Mouse (Mus musculus): ENCODE results near the gene Cyld. TPM values are rescaled to one million over a fixed set of nuclear protein-coding genes. Genes with fewer than 3 reads are reported as not detected.
A peak's percentile ranks its signal among the peaks of the same experiment; 100 is the strongest.
"Not testable (repeated sequence)": the region's sequence is repeated elsewhere in the genome, so short reads cannot be mapped to it uniquely, and the experiment has no call there.

Cyld gene
- 12.8 and 13.8 TPM in 2 replicates for polyA plus RNA-seq (2015; fragmentation: Nextera tagmentation; extraction: Ambion mirVana)

DNA sequence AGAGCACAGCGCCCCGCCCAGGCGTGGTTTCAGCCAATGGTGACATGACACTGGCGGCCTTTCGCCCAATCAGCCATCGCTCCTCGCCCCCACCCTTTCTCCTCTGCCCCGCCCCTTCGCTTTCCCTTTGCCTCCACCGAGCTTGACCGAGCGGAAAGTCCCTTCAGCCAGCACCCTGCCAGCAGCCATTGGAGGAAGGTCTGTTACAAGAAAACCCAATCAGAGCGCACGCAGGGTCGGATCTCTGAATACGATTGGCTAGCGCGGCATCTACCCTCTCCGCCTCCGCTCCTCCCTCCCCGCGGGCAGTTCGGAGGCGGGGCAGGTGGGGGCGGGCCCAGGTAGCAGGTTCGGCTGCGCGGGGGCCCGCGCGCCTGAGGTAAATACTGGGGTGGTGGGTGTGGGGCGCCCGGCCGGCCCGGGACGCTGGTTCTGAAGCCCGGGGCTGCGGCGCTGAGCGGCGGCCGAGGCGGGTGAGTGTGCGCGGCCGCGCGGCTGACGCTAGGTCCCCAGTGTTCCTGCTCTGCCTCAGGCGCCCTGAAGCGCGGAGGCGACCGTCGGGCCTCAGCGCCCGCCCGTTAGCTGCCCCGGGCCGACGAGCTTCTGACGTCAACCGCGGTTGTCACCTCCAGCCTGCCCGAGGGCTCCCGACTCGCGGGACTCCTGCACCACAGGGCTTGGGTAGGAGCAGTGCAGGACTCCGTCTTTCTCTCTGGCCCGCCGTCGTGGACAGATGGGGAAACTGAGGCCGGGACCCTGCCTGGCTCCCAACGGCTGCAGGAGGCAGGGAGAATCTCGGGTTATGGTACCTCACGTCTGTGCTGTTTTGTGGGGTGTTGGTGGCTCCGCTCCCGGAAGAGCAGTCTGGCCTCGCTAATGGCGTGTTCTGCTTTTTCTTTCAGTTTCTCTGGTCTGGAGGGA lies at the start of gene Cyld:
Gene Cyld, plus strand, starts transcription at position 308 of the 921 bp plus-strand sequence.
- Histone ChIP-seq H3K27ac (ENCODE audit: low read length) (peak within 1 kb of the TSS; percentile 83), H3K4me2 (ENCODE audit: low read depth, low read length) (peak within 1 kb of the TSS; percentile 68), H3K27me3 (replicated peaks; ENCODE audit: control insufficient read depth, insufficient read depth, low read length) (no peaks in the 10 kb centered on the region), H3K9me3 (ENCODE audit: control insufficient read depth, low read length) (no peaks in the 10 kb centered on the region), H3K4me1 (ENCODE audit: control insufficient read depth, insufficient read depth, low read length) (peaks cover 6% of the 10 kb centered on the region; the same call in 1 of the 2 replicates), H3K4me3 (ENCODE audit: low read length) (peak within 1 kb of the TSS; percentile 99), H3K9ac (ENCODE audit: low read depth, low read length) (peak within 1 kb of the TSS; percentile 96), H3K36me3 (ENCODE audit: control insufficient read depth, insufficient read depth, low read length) (no peaks in the 10 kb centered on the region)
- under 1% methylated on average over 72 of the region's 80 CpGs for WGBS
- peak; percentile 100 for ATAC-seq

DNA sequence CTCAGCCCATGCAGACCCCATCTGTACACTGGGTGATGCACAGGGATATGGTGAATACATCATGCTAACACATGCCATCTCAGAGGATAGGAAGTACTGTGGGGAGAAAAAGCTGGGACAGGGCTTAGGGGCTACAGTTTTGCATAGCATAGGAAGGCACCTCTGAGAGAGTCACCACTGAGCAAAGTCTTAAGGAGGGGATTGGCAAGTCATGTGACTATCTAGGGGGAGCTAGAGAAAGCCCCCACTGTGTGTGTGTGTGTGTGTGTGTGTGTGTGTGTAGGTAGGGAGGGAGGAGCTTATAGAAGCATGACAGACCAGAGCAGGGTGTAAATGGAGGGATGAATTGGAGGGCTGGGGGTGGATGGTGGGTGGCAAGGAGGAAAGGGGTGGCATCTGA lies 48.5 kb upstream of the Cyld start:
- Histone ChIP-seq H3K4me2 (ENCODE audit: low read depth, low read length) (no peak overlapping the region), H3K4me3 (ENCODE audit: low read length) (no peak overlapping the region), H3K27me3 (replicated peaks; ENCODE audit: control insufficient read depth, insufficient read depth, low read length) (no peaks in the 10 kb centered on the region), H3K9ac (ENCODE audit: low read depth, low read length) (no peak overlapping the region), H3K4me1 (ENCODE audit: control insufficient read depth, insufficient read depth, low read length) (peaks cover 7% of the 10 kb centered on the region; the same call in 1 of the 2 replicates), H3K9me3 (ENCODE audit: control insufficient read depth, low read length) (no peaks in the 10 kb centered on the region), H3K27ac (ENCODE audit: low read length) (no peak overlapping the region), H3K36me3 (ENCODE audit: control insufficient read depth, insufficient read depth, low read length) (no peaks in the 10 kb centered on the region)
- no peak for ATAC-seq

DNA sequence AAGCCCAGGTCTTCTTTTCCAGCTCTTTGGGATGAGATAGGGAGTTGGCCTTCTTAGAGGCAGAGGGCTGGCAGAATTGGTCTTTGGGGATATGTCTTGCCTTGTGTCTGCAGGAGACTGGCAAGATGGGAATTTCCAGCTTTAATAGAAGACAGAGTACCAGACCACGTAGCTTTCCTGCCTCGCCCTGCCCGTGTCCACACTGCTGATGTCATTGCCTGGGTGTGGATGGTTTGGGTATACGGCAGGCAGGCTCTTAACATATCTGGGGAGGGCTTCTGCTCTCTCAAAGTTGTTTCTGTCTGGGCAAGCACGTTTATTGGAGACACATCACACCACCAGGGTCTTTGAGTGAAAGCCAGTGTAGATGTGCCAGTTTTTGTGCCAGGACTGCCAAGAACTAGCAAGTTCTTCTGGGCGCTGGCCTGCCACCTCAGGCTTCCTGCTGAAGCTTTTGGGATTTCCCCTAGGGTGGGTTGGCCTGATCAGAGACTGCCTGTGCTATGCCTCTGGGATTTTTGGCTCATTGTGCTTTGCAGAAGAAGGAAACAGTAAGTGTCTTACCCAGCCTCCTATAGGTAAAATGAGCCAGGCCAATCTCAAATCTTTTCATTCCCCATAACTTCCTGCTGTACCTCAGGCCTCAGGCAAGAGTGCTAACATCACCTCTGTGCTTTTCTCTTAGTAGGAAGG lies 46.7 kb upstream of the Cyld start:
- no peak for ATAC-seq
- WGBS = 63% methylated on average over 6 of the region's 6 CpGs
- H3K4me2 ChIP-seq (ENCODE audit: low read depth, low read length) = no peak overlapping the region
- no peak overlapping the region for H3K4me3 ChIP-seq (ENCODE audit: low read length)
- no peaks in the 10 kb centered on the region for H3K36me3 ChIP-seq (ENCODE audit: control insufficient read depth, insufficient read depth, low read length)
- H3K9ac ChIP-seq (ENCODE audit: low read depth, low read length) = no peak overlapping the region
- no peak overlapping the region for H3K27ac ChIP-seq (ENCODE audit: low read length)
- no peaks in the 10 kb centered on the region for H3K27me3 ChIP-seq (replicated peaks; ENCODE audit: control insufficient read depth, insufficient read depth, low read length)
- H3K4me1 ChIP-seq (ENCODE audit: control insufficient read depth, insufficient read depth, low read length) = peaks cover 7% of the 10 kb centered on the region; the same call in 1 of the 2 replicates
- no peaks in the 10 kb centered on the region for H3K9me3 ChIP-seq (ENCODE audit: control insufficient read depth, low read length)

DNA sequence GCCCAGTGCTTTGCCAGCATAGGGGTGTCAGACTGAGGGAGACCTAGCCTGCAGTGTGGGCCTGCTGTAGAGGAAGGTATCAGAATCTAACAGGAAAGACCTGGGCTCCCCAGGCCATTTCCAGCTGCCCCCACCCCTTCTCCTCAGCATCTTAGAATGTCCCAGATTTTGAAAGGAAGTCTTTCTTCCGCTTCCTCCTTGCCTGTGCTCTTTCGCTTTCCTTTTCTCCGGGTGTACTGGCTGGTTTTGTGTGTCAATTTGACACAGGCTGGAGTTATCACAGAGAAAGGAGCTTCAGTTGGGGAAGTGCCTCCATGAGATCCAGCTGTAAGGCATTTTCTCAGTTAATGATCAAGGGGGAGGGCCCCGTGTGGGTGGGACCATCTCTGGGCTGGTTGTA lies 45.7 kb upstream of the Cyld start:
- ATAC-seq; H3K27me3 ChIP-seq (replicated peaks; ENCODE audit: control insufficient read depth, insufficient read depth, low read length); H3K9me3 ChIP-seq (ENCODE audit: control insufficient read depth, low read length); H3K36me3 ChIP-seq (ENCODE audit: control insufficient read depth, insufficient read depth, low read length); H3K4me2 ChIP-seq (ENCODE audit: low read depth, low read length); H3K27ac ChIP-seq (ENCODE audit: low read length); H3K4me3 ChIP-seq (ENCODE audit: low read length); H3K9ac ChIP-seq (ENCODE audit: low read depth, low read length); H3K4me1 ChIP-seq (ENCODE audit: control insufficient read depth, insufficient read depth, low read length): not testable (repeated sequence)
- 65% methylated on average over 4 of the region's 4 CpGs for WGBS

DNA sequence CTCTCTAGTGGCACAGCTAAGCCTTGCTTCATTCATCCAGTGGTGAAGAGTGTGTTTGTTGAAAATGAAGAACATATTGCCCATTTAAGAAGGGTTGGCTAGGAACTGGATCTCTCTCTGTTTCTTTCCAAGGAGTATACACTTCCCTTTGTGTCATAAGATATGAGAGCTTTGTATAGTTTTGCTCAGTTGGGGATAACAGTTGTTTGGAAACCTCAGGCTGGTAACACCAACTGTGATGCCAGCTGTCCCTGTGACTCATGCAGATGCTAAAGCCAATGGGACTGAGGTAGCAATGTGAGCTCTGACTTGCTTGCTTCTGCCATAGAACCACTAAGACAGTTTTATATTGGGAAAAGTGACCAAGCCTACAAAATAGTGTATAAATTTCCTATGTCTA lies 41.5 kb upstream of the Cyld start:
- ATAC-seq = no peak
- Histone ChIP-seq H3K36me3 (ENCODE audit: control insufficient read depth, insufficient read depth, low read length) (no peaks in the 10 kb centered on the region), H3K27me3 (replicated peaks; ENCODE audit: control insufficient read depth, insufficient read depth, low read length) (no peaks in the 10 kb centered on the region), H3K4me2 (ENCODE audit: low read depth, low read length) (no peak overlapping the region), H3K4me1 (ENCODE audit: control insufficient read depth, insufficient read depth, low read length) (no peaks in the 10 kb centered on the region), H3K9me3 (ENCODE audit: control insufficient read depth, low read length) (no peaks in the 10 kb centered on the region), H3K4me3 (ENCODE audit: low read length) (no peak overlapping the region), H3K9ac (ENCODE audit: low read depth, low read length) (no peak overlapping the region), H3K27ac (ENCODE audit: low read length) (no peak overlapping the region)

DNA sequence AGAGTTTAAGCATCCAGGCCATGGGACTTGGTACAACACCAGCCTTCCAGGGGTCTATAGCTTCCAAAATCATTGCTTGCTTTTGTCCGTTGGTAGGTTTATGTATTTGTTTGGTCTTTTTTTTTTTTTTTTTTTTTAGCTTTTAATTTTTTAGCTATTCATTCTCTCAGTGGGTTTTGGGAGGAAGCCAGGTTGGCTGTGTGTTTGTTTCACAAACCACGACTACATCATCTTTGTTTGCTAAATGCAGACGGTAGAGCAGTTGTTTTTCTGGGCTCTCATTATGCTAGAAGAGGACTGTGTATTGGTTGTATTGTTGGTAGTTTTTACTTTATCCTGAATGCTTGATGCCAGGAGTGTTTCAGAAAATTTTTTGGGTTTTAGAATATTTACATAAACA lies 37.0 kb upstream of the Cyld start:
- H3K36me3 ChIP-seq (ENCODE audit: control insufficient read depth, insufficient read depth, low read length) = no peaks in the 10 kb centered on the region
- no peak overlapping the region for H3K4me2 ChIP-seq (ENCODE audit: low read depth, low read length)
- no peak overlapping the region for H3K9ac ChIP-seq (ENCODE audit: low read depth, low read length)
- H3K27ac ChIP-seq (ENCODE audit: low read length) = no peak overlapping the region
- no peaks in the 10 kb centered on the region; the same call in 1 of the 2 replicates for H3K4me1 ChIP-seq (ENCODE audit: control insufficient read depth, insufficient read depth, low read length)
- no peaks in the 10 kb centered on the region for H3K27me3 ChIP-seq (replicated peaks; ENCODE audit: control insufficient read depth, insufficient read depth, low read length)
- no peak for ATAC-seq
- H3K4me3 ChIP-seq (ENCODE audit: low read length) = no peak overlapping the region
- 75% methylated on average over 3 of the region's 3 CpGs for WGBS
- no peaks in the 10 kb centered on the region for H3K9me3 ChIP-seq (ENCODE audit: control insufficient read depth, low read length)

DNA sequence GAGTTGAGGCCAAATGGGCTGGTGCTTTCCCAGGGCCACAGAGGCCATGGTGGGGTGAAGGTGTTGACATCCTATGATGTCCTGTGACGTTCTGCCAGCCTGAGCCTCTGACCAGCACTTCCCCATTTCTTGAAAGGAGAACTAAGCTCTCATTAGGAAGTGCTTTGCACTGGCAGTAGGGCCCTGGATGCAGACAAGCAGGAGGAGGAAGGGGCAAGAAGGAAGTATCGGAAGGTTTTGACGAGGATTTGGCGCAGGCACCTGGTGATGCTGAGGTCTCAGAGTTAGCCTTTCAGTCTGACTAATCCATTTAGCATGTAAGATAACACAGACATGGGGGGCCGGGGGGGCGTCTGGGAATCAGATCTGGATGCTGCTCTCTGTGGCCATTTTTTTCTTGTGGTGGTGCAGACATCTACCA lies 34.4 kb upstream of the Cyld start:
- ATAC-seq = no peak
- no peaks in the 10 kb centered on the region for H3K27me3 ChIP-seq (replicated peaks; ENCODE audit: control insufficient read depth, insufficient read depth, low read length)
- WGBS = 71% methylated on average over 6 of the region's 6 CpGs
- no peaks in the 10 kb centered on the region for H3K36me3 ChIP-seq (ENCODE audit: control insufficient read depth, insufficient read depth, low read length)
- no peak overlapping the region for H3K4me2 ChIP-seq (ENCODE audit: low read depth, low read length)
- no peak overlapping the region for H3K9ac ChIP-seq (ENCODE audit: low read depth, low read length)
- no peaks in the 10 kb centered on the region; the same call in 1 of the 2 replicates for H3K4me1 ChIP-seq (ENCODE audit: control insufficient read depth, insufficient read depth, low read length)
- no peak overlapping the region for H3K4me3 ChIP-seq (ENCODE audit: low read length)
- no peak overlapping the region for H3K27ac ChIP-seq (ENCODE audit: low read length)
- no peaks in the 10 kb centered on the region for H3K9me3 ChIP-seq (ENCODE audit: control insufficient read depth, low read length)

DNA sequence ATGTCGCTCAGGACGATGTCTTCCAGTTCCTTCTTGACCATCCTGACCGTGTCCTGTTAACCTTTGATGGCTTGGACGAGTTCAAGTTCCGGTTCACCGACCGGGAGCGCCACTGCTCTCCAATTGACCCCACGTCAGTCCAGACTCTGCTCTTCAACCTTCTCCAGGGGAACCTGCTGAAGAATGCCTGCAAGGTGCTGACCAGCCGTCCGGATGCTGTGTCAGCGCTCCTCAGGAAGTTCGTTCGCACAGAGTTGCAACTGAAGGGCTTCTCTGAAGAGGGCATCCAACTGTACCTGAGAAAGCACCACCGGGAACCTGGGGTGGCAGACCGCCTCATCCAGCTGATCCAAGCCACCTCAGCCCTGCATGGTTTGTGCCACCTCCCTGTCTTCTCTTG lies 32.7 kb upstream of the Cyld start:
- WGBS = 86% methylated on average over 16 of the region's 16 CpGs
- Histone ChIP-seq H3K27me3 (replicated peaks; ENCODE audit: control insufficient read depth, insufficient read depth, low read length) (no peaks in the 10 kb centered on the region), H3K4me2 (ENCODE audit: low read depth, low read length) (no peak overlapping the region), H3K9ac (ENCODE audit: low read depth, low read length) (no peak overlapping the region), H3K4me3 (ENCODE audit: low read length) (no peak overlapping the region), H3K4me1 (ENCODE audit: control insufficient read depth, insufficient read depth, low read length) (peaks cover 3% of the 10 kb centered on the region), H3K9me3 (ENCODE audit: control insufficient read depth, low read length) (no peaks in the 10 kb centered on the region), H3K27ac (ENCODE audit: low read length) (no peak overlapping the region), H3K36me3 (ENCODE audit: control insufficient read depth, insufficient read depth, low read length) (no peaks in the 10 kb centered on the region)
- ATAC-seq = no peak

DNA sequence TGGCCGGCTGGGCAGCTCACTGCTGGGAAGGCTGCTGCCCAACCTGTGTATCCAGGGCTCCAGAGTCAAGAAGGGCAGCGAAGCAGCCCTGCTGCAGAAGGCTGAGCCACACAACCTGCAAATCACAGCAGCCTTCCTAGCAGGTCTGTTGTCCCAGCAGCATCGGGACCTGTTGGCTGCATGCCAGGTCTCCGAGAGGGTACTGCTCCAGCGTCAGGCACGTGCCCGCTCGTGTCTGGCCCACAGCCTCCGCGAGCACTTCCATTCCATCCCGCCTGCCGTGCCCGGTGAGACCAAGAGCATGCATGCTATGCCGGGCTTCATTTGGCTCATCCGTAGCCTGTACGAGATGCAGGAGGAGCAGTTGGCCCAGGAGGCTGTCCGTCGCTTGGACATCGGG lies 31.9 kb upstream of the Cyld start:
- Histone ChIP-seq H3K4me1 (ENCODE audit: control insufficient read depth, insufficient read depth, low read length) (peaks cover 3% of the 10 kb centered on the region), H3K27ac (ENCODE audit: low read length) (no peak overlapping the region), H3K4me3 (ENCODE audit: low read length) (no peak overlapping the region), H3K27me3 (replicated peaks; ENCODE audit: control insufficient read depth, insufficient read depth, low read length) (no peaks in the 10 kb centered on the region), H3K9ac (ENCODE audit: low read depth, low read length) (no peak overlapping the region), H3K4me2 (ENCODE audit: low read depth, low read length) (no peak overlapping the region), H3K9me3 (ENCODE audit: control insufficient read depth, low read length) (no peaks in the 10 kb centered on the region), H3K36me3 (ENCODE audit: control insufficient read depth, insufficient read depth, low read length) (no peaks in the 10 kb centered on the region)
- 80% methylated on average over 19 of the region's 19 CpGs for WGBS
- ATAC-seq = no peak
